Mouse (Mus musculus) CH12.LX (cell line): ENCODE measurements around the gene Stat6.

Experiments
- MAZ ChIP-seq: IDR thresholded peaks from 2 replicates; pipeline ENCODE4 v1.6.1; 2012; ENCODE audit warnings: low read depth, mild to moderate bottlenecking, inconsistent platforms, low read length, improper control_type of control experiment, moderate library complexity
- MEF2A ChIP-seq: IDR thresholded peaks from 2 replicates; pipeline ENCODE4 v1.6.1; 2014; ENCODE audit warnings: low read depth, mild to moderate bottlenecking, inconsistent platforms, low read length, improper control_type of control experiment, borderline replicate concordance
- MXI1 ChIP-seq: IDR thresholded peaks from 2 replicates; pipeline ENCODE4 v1.6.1; 2011; ENCODE audit warnings: mild to moderate bottlenecking, low read depth, low read length, improper control_type of control experiment
- POLR2A ChIP-seq: IDR thresholded peaks from 2 replicates; pipeline ENCODE4 v1.6.1; 2011; ENCODE audit warnings: low read depth, mild to moderate bottlenecking, improper control_type of control experiment, low read length
- POLR2AphosphoS2 ChIP-seq: IDR thresholded peaks from 2 replicates; pipeline ENCODE4 v1.6.1; 2011; ENCODE audit warnings: low read depth, low read length, improper control_type of control experiment
- RCOR1 ChIP-seq: conservative IDR thresholded peaks from 2 replicates; pipeline ENCODE4 v1.6.1; 2012; ENCODE audit warnings: low read depth, mild to moderate bottlenecking, inconsistent platforms, low read length, improper control_type of control experiment

DNA sequence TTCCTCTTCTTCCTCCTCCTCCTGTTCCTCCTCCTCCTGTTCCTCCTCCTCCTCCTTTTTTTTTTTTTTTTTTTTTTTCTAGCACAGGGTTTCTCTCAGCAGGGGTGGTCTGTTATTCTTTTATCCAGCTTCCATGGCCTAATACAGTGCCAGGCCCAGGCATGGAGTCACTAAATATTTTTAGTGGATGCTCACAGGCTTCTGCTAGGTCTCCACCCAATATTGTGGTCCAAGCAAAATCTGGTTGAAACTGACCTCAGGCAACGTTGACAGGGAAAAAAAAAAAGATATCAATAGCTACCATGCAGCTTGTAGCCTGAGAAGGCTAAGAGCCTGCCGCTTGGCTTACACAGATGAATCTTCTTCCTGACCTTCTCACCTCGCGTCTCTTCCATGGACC is 20.1 kb upstream of the Stat6 start:
- TF ChIP-seq MXI1 (no peak), RCOR1 (no peak), MAZ (no peak), POLR2AphosphoS2 (no peak), POLR2A (no peak), MEF2A (no peak)
